Mouse (Mus musculus): ENCODE measurements around the gene Gja1. TPM values are rescaled to one million over a fixed set of nuclear protein-coding genes. Genes with fewer than 3 reads are reported as not detected.
A peak's percentile ranks its signal among the peaks of the same experiment; 100 is the strongest.

The Gja1 gene
- total and polyA plus RNA-seq, 3 experiments = 26.0 to 45.0 (median 31.2) TPM

- no peaks in the 10 kb centered on the region for H3K27me3 ChIP-seq (replicated peaks)
- dilution Hi-C loops (cut with MboI; ENCODE audit: extremely low pct_ligation_motif_present, extremely low pct_unique_long_range_greater_than_20kb, low sequenced_read_pairs) (no loop called here), in situ Hi-C loops (cut with MboI; ENCODE audit: low pct_ligation_motif_present, low pct_unique_long_range_greater_than_20kb, low sequenced_read_pairs) (loop anchor here (25.0 kb wide), 2 partner anchors 464 to 614 kb away; no protein-coding TSS in a partner anchor)
- no peaks in the 10 kb centered on the region for H3K36me3 ChIP-seq (replicated peaks in 1 of 2; ENCODE audit: control insufficient read depth in 1 of 2, insufficient read depth in 1 of 2, low read length in 1 of 2)
- H3K79me2 ChIP-seq (replicated peaks; ENCODE audit: control insufficient read depth, extremely low read depth, insufficient read depth, poor library complexity, severe bottlenecking) = no peaks in the 10 kb centered on the region
- no peak overlapping the region for H3K4me3 ChIP-seq (replicated peaks in 1 of 3; ENCODE audit: low read depth in 2 of 3, low read length in 2 of 3, poor library complexity in 1 of 3)
- no peak overlapping the region for H3K27ac ChIP-seq (ENCODE audit: insufficient read depth, low read depth)
- TF ChIP-seq USF1 (IDR thresholded peaks at IDR 0.05; ENCODE audit: low read depth, low read length) (no peak), JUND (conservative IDR thresholded peaks at IDR 0.05; ENCODE audit: low read depth, low read length) (peak; percentile 48), GABPA (IDR thresholded peaks at IDR 0.05; ENCODE audit: insufficient replicate concordance, low read depth, low read length) (no peak), CHD1 (IDR thresholded peaks at IDR 0.05; ENCODE audit: low read depth, low read length) (0 out of 2 replicates have a peak, but pooled peaks have one; percentile 40), TCF12 (IDR thresholded peaks at IDR 0.05; ENCODE audit: low read depth, low read length) (no peak), EP300 (IDR thresholded peaks at IDR 0.05; ENCODE audit: low read length) (no peak), CHD2 (IDR thresholded peaks at IDR 0.05; ENCODE audit: low read length) (no peak), NRF1 (IDR thresholded peaks at IDR 0.05; ENCODE audit: low read depth, low read length) (no peak), ZNF384 (IDR thresholded peaks at IDR 0.05; ENCODE audit: low read depth, low read length) (0 out of 2 replicates have a peak, but pooled peaks have one; percentile 28), MYC (IDR thresholded peaks at IDR 0.05; ENCODE audit: low read depth, low read length) (0 out of 2 replicates have a peak, but pooled peaks have one; percentile 42), ELF1 (IDR thresholded peaks at IDR 0.05; ENCODE audit: low read depth, low read length) (no peak), E2F4 (IDR thresholded peaks at IDR 0.05; ENCODE audit: insufficient replicate concordance, low read depth, low read length) (no peak), SMC3 (IDR thresholded peaks at IDR 0.05; ENCODE audit: low read depth, low read length) (peak; percentile 93), KAT2A (IDR thresholded peaks at IDR 0.05; ENCODE audit: insufficient replicate concordance, low read length) (no peak), NELFE (IDR thresholded peaks at IDR 0.05; ENCODE audit: low read depth, low read length) (no peak; the same call in 1 of the 2 replicates), POLR2A (IDR thresholded peaks at IDR 0.05; ENCODE audit: low read depth, low read length) (no peak), POLR2AphosphoS2 (IDR thresholded peaks at IDR 0.05; ENCODE audit: low read depth, low read length) (no peak), RAD21 (IDR thresholded peaks at IDR 0.05; ENCODE audit: low read depth, low read length) (peak; percentile 100), MXI1 (IDR thresholded peaks at IDR 0.05; ENCODE audit: low read depth, low read length) (no peak), ZKSCAN1 (IDR thresholded peaks at IDR 0.05; ENCODE audit: borderline replicate concordance, low read depth, low read length) (no peak), RCOR1 (conservative IDR thresholded peaks at IDR 0.05; ENCODE audit: low read depth, low read length) (no peak), CTCF (conservative IDR thresholded peaks at IDR 0.05 in 1 of 2, IDR thresholded peaks at IDR 0.05 in 1 of 2; ENCODE audit: low read depth in 2 of 2, low read length in 2 of 2) (peak; percentile 9 to 92; a peak in 2 of 4 replicates), MEF2A (IDR thresholded peaks at IDR 0.05; ENCODE audit: borderline replicate concordance, low read depth, low read length) (peak; percentile 41; the same call in 1 of the 2 replicates), IRF4 (IDR thresholded peaks at IDR 0.05; ENCODE audit: low read depth, low read length) (peak; percentile 25; the same call in 1 of the 2 replicates), MAZ (IDR thresholded peaks at IDR 0.05; ENCODE audit: low read depth, low read length) (no peak), ETS1 (conservative IDR thresholded peaks at IDR 0.05; ENCODE audit: low read depth, low read length) (no peak), HCFC1 (IDR thresholded peaks at IDR 0.05; ENCODE audit: low read depth, low read length) (no peak), TBP (conservative IDR thresholded peaks at IDR 0.05; ENCODE audit: low read depth, low read length) (no peak), ZMIZ1 (IDR thresholded peaks at IDR 0.05; ENCODE audit: low read depth, low read length) (no peak), JUN (IDR thresholded peaks at IDR 0.05; ENCODE audit: insufficient read depth, low read depth, low read length) (no peak), MAFK (IDR thresholded peaks at IDR 0.05; ENCODE audit: insufficient replicate concordance, low read length) (no peak; the same call in 1 of the 2 replicates), PAX5 (IDR thresholded peaks at IDR 0.05; ENCODE audit: low read length) (no peak), USF2 (conservative IDR thresholded peaks at IDR 0.05; ENCODE audit: low read depth, low read length) (no peak), SIN3A (IDR thresholded peaks at IDR 0.05; ENCODE audit: low read length) (no peak), UBTF (IDR thresholded peaks at IDR 0.05; ENCODE audit: low read depth, low read length) (no peak), MAX (IDR thresholded peaks at IDR 0.05; ENCODE audit: low read length) (no peak), BHLHE40 (IDR thresholded peaks at IDR 0.05; ENCODE audit: low read depth, low read length) (no peak), ZC3H11A (IDR thresholded peaks at IDR 0.05; ENCODE audit: low read depth, low read length) (peak; percentile 86)
- DNase-seq (ENCODE audit: extremely low read depth) = peak; percentile 38
- H3K4me2 ChIP-seq (ENCODE audit: insufficient read depth, low read depth, poor library complexity, severe bottlenecking) = no peak overlapping the region
- H3K9me3 ChIP-seq (replicated peaks; ENCODE audit: low read length) = no peaks in the 10 kb centered on the region
- H3K4me1 ChIP-seq (ENCODE audit: control insufficient read depth in 1 of 2, insufficient read depth in 2 of 2) = peaks cover 0 to 11% of the 10 kb centered on the region in 2 experiments; a peak in 2 of 4 replicates
- H3K9ac ChIP-seq (ENCODE audit: insufficient read depth, low read depth) = no peak overlapping the region
These were observed 4.0 kb upstream of the Gja1 start for GRCm38 (mm10) chr10:56373021-56373720.

Measured in CH12.LX (cell line).